Mouse (Mus musculus) yolk sac, embryonic 10.5 days (tissue): ENCODE results near the gene AI413582.

Experiments
- DNase-seq: peaks from one replicate; pipeline ENCODE4 v3.0.0-alpha.2; 2017; ENCODE audit warnings: low spot score

The AI413582 gene

DNA sequence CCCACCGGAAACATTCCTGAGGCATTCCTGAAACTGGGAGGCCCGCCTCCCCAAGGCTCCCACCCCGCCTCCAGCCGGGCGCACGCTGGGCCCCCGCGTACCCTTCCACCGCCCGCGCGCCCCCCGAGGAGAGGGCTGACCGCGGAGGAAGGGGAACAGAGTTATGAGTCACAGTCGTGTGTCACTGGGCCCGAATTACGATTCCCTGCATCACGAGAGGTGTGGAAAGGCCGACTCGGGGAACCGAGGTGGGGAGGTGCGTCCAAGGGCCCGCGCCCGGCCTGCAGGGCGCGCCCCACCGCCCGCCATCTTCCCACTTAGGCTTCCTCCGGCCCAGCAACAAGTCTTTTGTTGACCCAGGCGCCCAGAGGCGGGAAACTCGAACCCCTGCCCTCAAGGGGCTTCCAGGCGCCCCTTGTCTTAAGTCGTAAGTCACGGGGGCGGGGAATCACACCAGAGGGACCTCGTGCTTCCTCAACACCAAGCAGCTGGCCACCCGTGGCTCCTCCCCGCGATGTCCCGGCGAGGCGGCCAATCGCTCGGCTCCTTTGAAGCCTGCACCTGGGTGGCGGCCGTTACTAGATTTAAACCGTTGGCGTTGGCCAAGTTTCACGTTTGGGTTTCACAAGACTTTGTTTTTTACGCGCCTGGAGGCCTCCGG, 9.9 kb downstream of the AI413582 start:
- peak; percentile 92 for DNase-seq

- DNase-seq: peak; percentile 92
Measured at GRCm38 (mm10) chr17:27555075-27555511, 10.5 kb downstream of the AI413582 start.

- peak; percentile 44 for DNase-seq
Measured at GRCm38 (mm10) chr17:27554062-27554960, 11.2 kb downstream of the AI413582 start.

DNA sequence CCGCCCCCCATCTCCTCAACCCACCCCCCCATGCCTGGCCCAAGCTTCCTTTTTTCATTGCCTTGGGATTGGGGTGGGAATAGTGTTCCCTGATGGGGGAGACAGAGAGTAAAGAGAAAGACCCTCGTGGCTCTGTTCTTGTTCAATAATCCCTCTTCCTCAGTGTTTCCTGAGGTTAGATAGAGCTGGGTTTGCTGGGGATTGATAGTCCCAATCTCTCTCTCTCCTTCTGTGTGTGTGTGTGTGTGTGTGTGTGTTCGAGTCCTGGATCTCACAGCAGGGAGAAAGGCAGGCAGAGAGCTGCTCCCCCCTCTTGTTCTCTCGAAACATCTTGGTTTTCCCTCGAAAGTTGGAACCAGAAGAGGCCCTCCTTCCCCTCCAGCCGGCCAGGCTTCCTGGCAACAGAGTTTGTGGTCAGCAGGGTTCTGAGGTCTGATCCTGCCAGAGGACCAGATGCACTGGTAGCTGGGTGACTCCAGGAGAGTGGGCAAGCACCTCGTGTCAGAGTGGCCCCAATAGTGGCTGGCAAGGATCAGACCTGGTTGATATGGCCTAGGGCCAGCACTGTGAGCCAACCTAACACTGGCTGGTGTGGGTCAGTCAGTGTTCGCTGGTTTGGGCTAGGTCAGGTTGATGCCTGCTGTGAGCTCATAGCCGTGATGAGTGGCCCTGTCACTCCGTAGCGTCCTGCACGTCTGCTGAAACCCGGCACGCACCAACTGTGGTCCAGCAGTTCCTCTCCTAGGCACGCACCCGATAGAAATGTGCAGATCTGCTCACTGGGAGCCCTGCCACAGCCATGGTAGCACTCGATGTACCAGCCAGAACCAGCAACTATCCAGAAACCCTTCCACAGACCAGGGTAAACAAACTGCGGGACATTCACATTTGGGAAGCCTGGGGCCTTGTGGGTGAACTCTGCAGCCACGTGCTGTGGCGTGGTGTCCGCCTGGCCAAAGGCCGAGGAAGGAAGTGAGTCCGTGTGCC, 13.0 kb downstream of the AI413582 start:
- DNase-seq: no peak

GRCm38 (mm10) chr17:27551393-27551940, 14.1 kb downstream of the AI413582 start:
- DNase-seq: no peak

DNA sequence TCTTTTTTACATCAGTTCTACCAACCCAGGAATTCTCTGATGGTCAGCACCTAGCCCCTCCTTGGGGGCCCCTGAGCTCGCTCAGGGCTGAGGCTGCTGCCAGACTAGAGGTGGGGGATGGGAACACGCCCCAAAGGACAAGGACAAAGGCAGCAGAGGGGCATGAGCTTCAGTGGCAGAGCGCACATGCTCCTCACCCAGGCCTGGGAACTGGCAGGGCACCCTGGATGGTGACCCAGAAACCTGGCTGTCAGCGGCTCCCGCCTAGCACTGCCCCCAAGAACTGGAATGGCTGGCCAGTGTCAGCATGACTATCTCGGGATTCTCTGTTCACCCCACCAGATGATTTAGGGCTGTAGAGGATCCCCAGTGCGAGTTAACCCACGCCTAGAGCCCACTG, 16.3 kb downstream of the AI413582 start:
- DNase-seq: no peak

DNA sequence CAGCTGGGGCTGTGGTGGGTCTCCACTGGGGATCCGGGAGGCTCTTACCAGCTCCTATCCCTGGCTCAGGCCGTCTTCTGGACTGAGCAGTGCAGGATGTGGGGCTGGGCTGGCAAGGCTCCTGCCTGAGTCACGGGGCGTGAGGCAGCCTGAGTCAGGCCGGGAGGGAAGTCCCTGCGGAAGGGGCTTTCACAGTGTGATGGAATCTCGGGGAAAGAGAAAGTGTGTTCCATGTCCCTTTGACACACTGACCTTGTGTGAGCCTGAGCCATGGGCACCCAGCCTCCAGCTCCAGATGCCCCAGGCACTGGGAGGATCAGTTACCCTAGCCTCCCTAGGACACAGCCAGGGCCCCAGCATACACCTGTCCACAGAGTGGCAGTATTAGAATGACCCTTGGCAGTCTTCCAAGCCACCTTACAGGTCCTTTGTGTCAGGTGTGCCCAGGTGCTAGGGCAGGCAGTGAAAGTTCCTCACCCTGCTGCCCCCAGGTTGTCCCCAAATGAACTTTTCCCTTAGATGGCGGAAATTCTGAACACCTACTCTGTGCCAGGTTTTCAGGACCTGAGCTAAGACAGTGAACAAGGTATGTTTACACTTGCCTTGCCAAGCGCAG, 18.2 kb downstream of the AI413582 start:
- no peak for DNase-seq

- DNase-seq: no peak
Measured at GRCm38 (mm10) chr17:27546574-27547085, 18.9 kb downstream of the AI413582 start.

DNA sequence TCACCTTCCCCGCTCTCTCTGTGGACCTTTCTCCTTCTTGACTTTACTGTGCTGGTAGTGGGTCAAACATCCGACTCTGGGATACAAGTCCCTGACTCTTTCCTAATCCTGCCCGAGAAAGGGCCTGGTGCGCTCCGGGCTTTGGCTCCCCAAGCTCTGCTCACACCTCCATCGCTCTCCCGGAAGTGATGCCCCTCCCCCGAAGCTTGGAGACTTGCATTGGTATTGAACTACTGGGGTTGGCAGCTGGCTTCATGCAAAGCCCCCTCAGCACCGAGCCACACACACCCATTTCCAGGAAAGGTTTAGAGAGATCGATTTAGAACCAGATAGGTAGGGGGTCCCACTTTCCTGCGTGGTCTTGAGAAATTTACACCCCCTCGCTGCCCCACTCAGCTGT, 19.6 kb downstream of the AI413582 start:
- no peak for DNase-seq

DNA sequence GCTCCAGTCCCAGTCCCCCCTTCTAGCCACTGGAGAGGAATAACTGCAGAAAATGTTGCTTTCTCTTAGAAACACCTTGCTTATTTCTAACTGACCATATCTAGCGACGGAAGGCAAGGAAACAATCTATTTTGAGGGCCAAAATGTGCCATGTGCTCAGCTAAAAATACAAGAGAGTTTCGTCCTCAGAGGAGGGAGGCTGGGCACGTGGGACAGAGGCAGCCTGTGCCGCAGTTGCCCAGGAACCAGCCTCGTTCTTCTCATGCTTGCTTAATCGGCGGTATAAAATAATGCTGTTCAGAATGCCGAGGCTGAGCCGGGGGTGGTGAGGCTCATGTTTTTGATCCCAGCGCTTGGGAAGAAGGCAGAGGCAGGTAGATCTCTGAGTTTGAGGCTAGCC, 21.0 kb downstream of the AI413582 start:
- DNase-seq: no peak

DNA sequence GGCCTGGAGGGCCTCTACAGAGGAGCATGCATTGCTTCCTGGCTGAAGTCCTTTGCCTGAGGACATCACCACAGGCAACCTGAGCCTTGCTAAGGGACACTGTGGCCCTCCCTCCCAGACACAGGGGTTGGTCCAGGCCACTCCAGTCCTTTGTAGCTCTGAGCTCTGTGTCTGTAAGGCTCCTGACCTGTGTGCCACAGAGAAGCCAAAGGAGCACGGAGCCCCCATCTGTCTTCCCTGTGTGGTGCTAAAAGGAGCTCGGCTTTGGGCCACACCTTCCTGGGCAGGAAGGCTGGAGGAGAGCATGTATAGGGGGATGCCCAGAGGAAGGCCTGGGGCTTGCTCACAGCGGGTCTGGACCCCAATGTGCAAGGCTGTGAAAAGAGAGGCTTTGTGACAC, 23.6 kb downstream of the AI413582 start:
- no peak for DNase-seq

- no peak for DNase-seq
Measured at GRCm38 (mm10) chr17:27541261-27541660, 24.3 kb downstream of the AI413582 start.

GRCm38 (mm10) chr17:27534718-27535117, 30.8 kb downstream of the AI413582 start:
- DNase-seq: peak; percentile 81

- no peak for DNase-seq
Measured at GRCm38 (mm10) chr17:27533354-27533753, 32.2 kb downstream of the AI413582 start.

GRCm38 (mm10) chr17:27532095-27532494, 33.5 kb downstream of the AI413582 start:
- DNase-seq: peak; percentile 40

DNA sequence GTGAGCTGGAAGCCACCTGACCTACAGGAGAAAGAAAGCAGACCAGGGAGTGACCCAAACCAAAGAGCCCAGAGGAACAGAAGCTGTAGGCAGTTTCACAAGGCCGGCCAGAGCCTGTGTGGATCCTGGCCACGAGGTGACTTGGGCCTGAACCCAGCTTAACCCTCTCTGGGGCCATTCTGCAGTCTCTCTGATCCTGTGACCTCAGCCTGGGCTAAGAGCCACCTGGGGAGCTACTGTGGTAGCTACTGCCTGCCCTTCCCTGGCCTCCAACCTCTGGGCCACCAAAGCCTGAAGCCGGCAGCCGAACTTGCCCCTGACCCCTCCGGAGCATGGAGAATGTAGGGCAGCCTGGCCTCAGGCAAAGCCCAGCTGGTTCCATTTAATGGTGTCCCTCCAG, 36.8 kb downstream of the AI413582 start:
- DNase-seq: no peak

DNA sequence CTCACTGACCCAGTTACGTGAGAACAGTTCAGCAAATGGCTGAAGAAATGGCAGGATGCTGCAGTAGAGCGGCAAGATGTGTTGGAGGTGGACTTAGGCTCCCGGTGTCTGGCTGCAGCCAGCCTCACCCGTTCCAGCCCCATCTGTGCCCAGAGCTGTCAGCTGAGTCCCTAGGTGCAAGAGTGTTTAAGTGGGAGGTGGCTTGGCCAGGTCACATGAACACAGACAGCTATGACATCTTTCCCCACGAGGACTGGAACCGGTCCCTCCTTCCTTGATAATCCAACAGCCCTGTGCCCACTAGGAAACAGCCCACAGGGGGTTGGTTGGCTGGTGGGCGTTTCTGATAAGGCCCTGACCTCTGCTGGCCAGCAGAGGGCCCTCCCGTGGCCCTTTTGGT, 37.5 kb downstream of the AI413582 start:
- DNase-seq: no peak

GRCm38 (mm10) chr17:27527188-27527587, 38.4 kb downstream of the AI413582 start:
- DNase-seq: no peak

- no peak for DNase-seq
Measured at GRCm38 (mm10) chr17:27523121-27523520, 42.4 kb downstream of the AI413582 start.

GRCm38 (mm10) chr17:27521303-27521702, 44.3 kb downstream of the AI413582 start, which contains the start of gene Grm4:
TSS of gene Grm4 (minus strand) at chr17:27521403.
- DNase-seq: no peak

GRCm38 (mm10) chr17:27520557-27520956, 45.0 kb downstream of the AI413582 start:
- DNase-seq: no peak
